Mouse (Mus musculus) myocyte (in vitro differentiated cells): Measurements from ENCODE around the gene Etv6. TPM values are rescaled to one million over a fixed set of nuclear protein-coding genes. Genes with fewer than 3 reads are reported as not detected.
A peak's percentile ranks its signal among the peaks of the same experiment; 100 is the strongest.

Experiments used
- H3K27me3 ChIP-seq: one replicate; pipeline ENCODE4 v1.6.1; 2011; ENCODE audit not compliant: control insufficient read depth, insufficient read depth, insufficient read length
- H3K36me3 ChIP-seq: one replicate; pipeline ENCODE4 v1.6.1; 2011; ENCODE audit not compliant: control insufficient read depth, insufficient read depth
- H3K4me2 ChIP-seq: one replicate; pipeline ENCODE4 v1.6.1; 2011; ENCODE audit warnings: low read depth, control low read depth
- H3K4me3 ChIP-seq: one replicate; pipeline ENCODE4 v1.5.1; 2011; ENCODE audit warnings: mild to moderate bottlenecking, control low read depth, moderate library complexity
- H3K79me2 ChIP-seq: one replicate; pipeline ENCODE4 v1.6.1; 2011; ENCODE audit not compliant: control insufficient read depth, insufficient read depth
- H3ac ChIP-seq: one replicate; pipeline ENCODE4 v1.6.1; 2011; ENCODE audit not compliant: control insufficient read depth, insufficient read length
- CEBPB ChIP-seq: IDR thresholded peaks from 2 replicates; pipeline ENCODE4 v1.6.1; 2011; ENCODE audit warnings: mild to moderate bottlenecking, moderate library complexity; ENCODE audit not compliant: poor library complexity, insufficient read depth, severe bottlenecking
- E2F4 ChIP-seq: IDR thresholded peaks from one replicate; pipeline ENCODE4 v1.6.1; 2011; ENCODE audit warnings: mild to moderate bottlenecking, control low read depth, moderate library complexity; ENCODE audit not compliant: insufficient read depth
- MAX ChIP-seq: IDR thresholded peaks from one replicate; pipeline ENCODE4 v1.6.1; 2011; ENCODE audit warnings: low read depth, mild to moderate bottlenecking, control low read depth
- MYOD1 ChIP-seq, 3 experiments: IDR thresholded peaks; one replicate each; pipeline ENCODE4 v1.6.1; 2011; ENCODE audit warnings: control low read depth in 2 of 3, low read depth in 2 of 3, mild to moderate bottlenecking in 2 of 3, moderate library complexity in 1 of 3; ENCODE audit not compliant: insufficient read length in 2 of 3, control insufficient read depth in 1 of 3
- MYOG ChIP-seq, 3 experiments: IDR thresholded peaks; one replicate each; pipeline ENCODE4 v1.6.1; 2011; ENCODE audit warnings: control low read depth in 2 of 3, low read depth in 2 of 3, mild to moderate bottlenecking in 2 of 3; ENCODE audit not compliant: insufficient read length in 2 of 3, control insufficient read depth in 1 of 3, insufficient read depth in 1 of 3
- POLR2A ChIP-seq: IDR thresholded peaks from one replicate; pipeline ENCODE4 v1.6.1; 2011; ENCODE audit warnings: low read depth, mild to moderate bottlenecking, control low read depth, moderate library complexity; ENCODE audit not compliant: insufficient read length
- POLR2AphosphoS2 ChIP-seq: IDR thresholded peaks from one replicate; pipeline ENCODE4 v1.6.1; 2011; ENCODE audit warnings: low read depth, control low read depth; ENCODE audit not compliant: insufficient read length
- REST ChIP-seq: IDR thresholded peaks from one replicate; pipeline ENCODE4 v1.6.1; 2011; ENCODE audit warnings: mild to moderate bottlenecking, control low read depth, moderate library complexity; ENCODE audit not compliant: insufficient read depth, insufficient read length
- SRF ChIP-seq: IDR thresholded peaks from one replicate; pipeline ENCODE4 v1.6.1; 2011; ENCODE audit warnings: low read depth; ENCODE audit not compliant: control insufficient read depth, insufficient read length
- TCF12 ChIP-seq: IDR thresholded peaks from one replicate; pipeline ENCODE4 v1.6.1; 2011; ENCODE audit warnings: mild to moderate bottlenecking, control low read depth; ENCODE audit not compliant: poor library complexity, insufficient read depth, severe bottlenecking
- TCF3 ChIP-seq: IDR thresholded peaks from one replicate; pipeline ENCODE4 v1.6.1; 2011; ENCODE audit warnings: low read depth, control low read depth; ENCODE audit not compliant: insufficient read length
- USF1 ChIP-seq: IDR thresholded peaks from one replicate; pipeline ENCODE4 v1.6.1; 2011; ENCODE audit warnings: low read depth, mild to moderate bottlenecking, control low read depth, moderate library complexity
- polyA plus RNA-seq: library from polyadenylated mRNA; unstranded; fragments of >200 nt; fragmentation: generic; extraction: Trizol; gene quantifications from one replicate; pipeline ENCODE4 v1.2.1, GENCODE M21; 2012; ENCODE audit warnings: missing spikeins

The Etv6 gene
- polyA plus RNA-seq, 1 experiment, result 6.8 TPM

DNA sequence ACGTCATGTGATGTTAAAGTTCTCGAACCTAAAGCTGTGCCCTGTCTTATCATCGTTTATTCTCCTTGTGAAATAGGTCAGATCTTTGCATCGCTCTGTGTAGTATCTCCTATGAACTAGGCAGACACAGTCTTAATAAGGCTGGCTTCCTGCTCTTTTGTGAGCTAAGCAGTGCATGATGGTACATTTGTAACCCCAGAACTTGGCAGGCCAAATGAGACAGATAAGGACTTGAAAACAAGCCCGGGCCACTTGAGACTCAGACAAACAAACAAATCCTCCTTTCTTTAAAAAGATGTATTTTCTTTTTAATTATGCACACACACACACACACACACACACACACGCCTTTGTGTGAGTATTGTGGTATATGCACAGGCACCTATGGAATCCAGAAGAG lies 42.5 kb downstream of the Etv6 start:
- Histone ChIP-seq H3K4me3 (no peak overlapping the region), H3K79me2 (peaks cover 10% of the 10 kb centered on the region), H3K27me3 (no peaks in the 10 kb centered on the region), H3K36me3 (no peaks in the 10 kb centered on the region), H3ac (no peak overlapping the region), H3K4me2 (no peak overlapping the region)
- no peak for TF ChIP-seq CEBPB
- no peak for TF ChIP-seq TCF3
- TF ChIP-seq MAX, result no peak
- TF ChIP-seq REST, result no peak

DNA sequence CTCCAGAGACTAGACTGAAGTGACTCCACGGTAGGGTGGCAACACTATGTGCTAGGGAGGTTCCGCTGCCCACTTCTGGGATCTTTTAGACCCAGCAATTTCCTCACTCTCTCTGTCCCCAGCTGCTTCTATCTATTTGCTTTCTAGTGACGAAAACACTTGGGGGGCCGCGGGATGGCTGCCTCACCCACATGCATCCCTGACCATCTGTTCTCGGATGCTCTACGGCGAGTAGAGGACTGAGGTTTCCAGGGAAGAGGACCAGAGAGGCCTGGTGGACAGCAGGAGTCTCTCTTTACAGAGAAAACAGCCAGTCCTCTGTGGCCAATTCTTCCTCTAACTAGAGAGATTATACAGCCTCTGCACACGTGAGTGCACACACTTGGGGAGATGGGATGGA lies 43.6 kb downstream of the Etv6 start:
- H3K36me3 ChIP-seq, result no peaks in the 10 kb centered on the region
- H3ac ChIP-seq, result no peak overlapping the region
- H3K4me3 ChIP-seq, result no peak overlapping the region
- H3K79me2 ChIP-seq, result peaks cover 10% of the 10 kb centered on the region
- no peak for TF ChIP-seq REST
- no peak for TF ChIP-seq E2F4
- TF ChIP-seq MAX, result no peak
- no peak for TF ChIP-seq MYOG (IDR thresholded peaks at IDR 0.05; ENCODE audit: control insufficient read depth in 1 of 3, insufficient read depth in 1 of 3, insufficient read length in 2 of 3, low read depth in 2 of 3)
- no peak for TF ChIP-seq CEBPB
- no peak for TF ChIP-seq TCF3
- no peak for TF ChIP-seq SRF
- TF ChIP-seq TCF12, result no peak
- TF ChIP-seq POLR2AphosphoS2, result no peak
- TF ChIP-seq POLR2A, result no peak
- H3K4me2 ChIP-seq, result no peak overlapping the region
- no peaks in the 10 kb centered on the region for H3K27me3 ChIP-seq

DNA sequence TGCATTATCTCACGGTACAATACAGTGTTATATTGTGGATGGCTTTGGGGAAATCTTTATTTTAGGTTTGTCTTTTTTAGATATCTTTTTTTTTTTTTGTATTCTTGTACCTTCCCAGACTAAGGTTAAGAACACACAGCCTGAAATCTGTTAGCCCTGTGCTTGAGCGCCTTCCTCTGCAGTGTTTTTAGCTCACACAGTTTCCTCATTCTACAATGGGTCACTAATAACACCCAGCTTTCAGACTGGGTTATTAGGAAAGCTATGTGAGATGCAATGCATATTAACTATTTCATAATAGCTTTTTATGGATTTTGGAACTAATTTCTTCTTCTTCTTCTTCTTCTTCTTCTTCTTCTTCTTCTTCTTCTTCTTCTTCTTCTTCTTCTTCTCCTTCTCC lies 44.1 kb downstream of the Etv6 start:
- H3ac ChIP-seq, result no peak overlapping the region
- no peaks in the 10 kb centered on the region for H3K27me3 ChIP-seq
- TF ChIP-seq E2F4 (no peak), CEBPB (no peak), REST (no peak), TCF12 (no peak), SRF (no peak), MYOG (IDR thresholded peaks at IDR 0.05; ENCODE audit: control insufficient read depth in 1 of 3, insufficient read depth in 1 of 3, insufficient read length in 2 of 3, low read depth in 2 of 3) (no peak)

DNA sequence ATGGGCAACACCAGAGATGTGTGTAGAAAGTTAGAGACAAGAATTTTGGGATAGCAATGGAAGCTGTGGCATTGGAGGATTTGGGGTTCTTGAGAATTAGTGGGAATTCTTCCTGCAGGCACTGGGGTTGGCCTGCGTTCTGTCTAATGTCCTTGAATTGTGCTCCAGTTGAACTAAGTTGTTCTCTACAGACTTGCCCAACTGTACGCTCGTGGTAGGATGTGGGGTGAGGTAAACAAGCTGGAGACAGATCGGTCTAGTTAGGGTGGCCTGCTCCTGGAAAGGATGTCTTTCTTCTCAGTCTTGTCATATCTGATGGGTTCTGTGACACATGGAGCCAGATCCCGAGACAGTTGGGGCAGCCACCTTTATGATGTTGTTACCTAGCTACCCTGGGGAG lies 45.4 kb downstream of the Etv6 start:
- H3K79me2 ChIP-seq, result peaks cover 12% of the 10 kb centered on the region
- no peak for TF ChIP-seq MYOD1 (IDR thresholded peaks at IDR 0.05; ENCODE audit: control insufficient read depth in 1 of 3, insufficient read length in 2 of 3, low read depth in 2 of 3)
- no peak for TF ChIP-seq MAX
- TF ChIP-seq POLR2A, result no peak
- no peak for TF ChIP-seq POLR2AphosphoS2
- TF ChIP-seq SRF, result no peak
- no peak for TF ChIP-seq TCF3
- no peak for TF ChIP-seq USF1
- no peak for TF ChIP-seq MYOG (IDR thresholded peaks at IDR 0.05; ENCODE audit: control insufficient read depth in 1 of 3, insufficient read depth in 1 of 3, insufficient read length in 2 of 3, low read depth in 2 of 3)
- no peak for TF ChIP-seq REST
- no peak for TF ChIP-seq TCF12
- no peak for TF ChIP-seq CEBPB
- TF ChIP-seq E2F4, result no peak
- H3K27me3 ChIP-seq, result no peaks in the 10 kb centered on the region
- no peak overlapping the region for H3ac ChIP-seq
- H3K36me3 ChIP-seq, result no peaks in the 10 kb centered on the region
- no peak overlapping the region for H3K4me3 ChIP-seq
- no peak overlapping the region for H3K4me2 ChIP-seq

More for the DNA sequence above, 44.1 kb downstream of the Etv6 start:
- H3K79me2 ChIP-seq, result peaks cover 14% of the 10 kb centered on the region
- no peak overlapping the region for H3K4me3 ChIP-seq
- H3K4me2 ChIP-seq, result no peak overlapping the region
- H3K36me3 ChIP-seq, result no peaks in the 10 kb centered on the region

DNA sequence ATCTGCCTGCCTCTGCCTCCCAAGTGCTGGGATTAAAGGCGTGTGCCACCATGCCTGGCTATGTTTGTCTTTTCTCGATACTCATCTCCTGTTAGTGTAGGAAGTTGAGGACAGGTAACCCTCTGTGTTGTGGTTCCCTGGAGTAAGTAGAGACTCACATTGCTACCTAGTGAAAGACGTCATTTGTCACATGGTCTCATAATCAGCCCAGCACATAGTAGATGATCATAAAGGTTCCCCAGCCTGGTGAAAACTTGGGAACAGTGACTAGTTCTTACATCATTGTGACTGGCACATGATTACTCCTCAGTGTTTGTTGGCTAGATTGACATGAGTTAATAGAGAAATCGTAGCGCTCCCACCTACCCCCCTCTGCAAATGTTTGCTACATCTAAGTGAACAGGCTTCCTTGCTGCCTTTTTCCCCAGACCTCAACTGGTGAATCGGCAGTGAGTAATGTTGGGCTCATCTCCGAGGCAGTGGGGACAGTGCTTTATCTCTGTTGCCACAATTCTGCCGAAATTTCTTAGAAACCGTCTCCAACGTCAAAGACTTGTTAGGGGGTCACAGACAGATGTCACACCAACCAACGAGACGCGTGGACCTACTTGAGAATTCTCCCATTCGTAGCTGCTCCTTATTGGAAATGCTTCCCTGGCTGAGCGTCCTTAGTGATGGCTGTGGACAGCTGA lies 46.9 kb downstream of the Etv6 start:
- H3K79me2 ChIP-seq, result peaks cover 19% of the 10 kb centered on the region
- no peak overlapping the region for H3ac ChIP-seq
- peak overlapping the region; percentile 73 for H3K4me2 ChIP-seq
- H3K36me3 ChIP-seq, result no peaks in the 10 kb centered on the region
- H3K27me3 ChIP-seq, result no peaks in the 10 kb centered on the region
- no peak overlapping the region for H3K4me3 ChIP-seq
- TF ChIP-seq MYOG (IDR thresholded peaks at IDR 0.05; ENCODE audit: control insufficient read depth in 1 of 3, insufficient read depth in 1 of 3, insufficient read length in 2 of 3, low read depth in 2 of 3), result no peak
- TF ChIP-seq USF1, result peak; percentile 37
